Mouse (Mus musculus) urinary bladder, postnatal 36 days (tissue): ENCODE data around the gene Ksr1.

Source experiments
- DNase-seq, 2 experiments: peaks; one replicate each; pipeline ENCODE4 v3.0.0; 2022; ENCODE audit warnings: low spot score in 2 of 2, mixed read lengths in 1 of 2

The Ksr1 gene

GRCm38 (mm10) chr11:79146331-79146767 is at the start of gene Ksr1:
Gene Ksr1, minus strand, starts transcription at chr11:79146407.
- DNase-seq = peak; percentile 86 to 94

- DNase-seq = no peak
Measured at GRCm38 (mm10) chr11:79192176-79192575, 46.0 kb upstream of the Ksr1 start.

- no peak for DNase-seq
Measured at GRCm38 (mm10) chr11:79191214-79191613, 45.0 kb upstream of the Ksr1 start.

GRCm38 (mm10) chr11:79190257-79190656 is 44.0 kb upstream of the Ksr1 start:
- DNase-seq = no peak

GRCm38 (mm10) chr11:79188176-79188575 is 42.0 kb upstream of the Ksr1 start:
- peak; percentile 33 to 76 for DNase-seq

GRCm38 (mm10) chr11:79187291-79187690 is 41.1 kb upstream of the Ksr1 start:
- no peak for DNase-seq

GRCm38 (mm10) chr11:79185683-79186082 is 39.5 kb upstream of the Ksr1 start:
- no peak for DNase-seq

GRCm38 (mm10) chr11:79184126-79184888 is 38.1 kb upstream of the Ksr1 start:
- DNase-seq = no peak

GRCm38 (mm10) chr11:79183400-79183799 is 37.2 kb upstream of the Ksr1 start:
- DNase-seq = no peak

GRCm38 (mm10) chr11:79182881-79183280 is 36.7 kb upstream of the Ksr1 start:
- peak in 1 of 2 experiments; percentile 32 for DNase-seq

- DNase-seq = no peak
Measured at GRCm38 (mm10) chr11:79181914-79182313, 35.7 kb upstream of the Ksr1 start.

- no peak for DNase-seq
Measured at GRCm38 (mm10) chr11:79176687-79177086, 30.5 kb upstream of the Ksr1 start.

- no peak for DNase-seq
Measured at GRCm38 (mm10) chr11:79172054-79172453, 25.8 kb upstream of the Ksr1 start.

- no peak for DNase-seq
Measured at GRCm38 (mm10) chr11:79166582-79167300, 20.5 kb upstream of the Ksr1 start.

GRCm38 (mm10) chr11:79161077-79161758 is 15.0 kb upstream of the Ksr1 start:
- DNase-seq = no peak

- DNase-seq = no peak
Measured at GRCm38 (mm10) chr11:79160127-79160526, 13.9 kb upstream of the Ksr1 start.

GRCm38 (mm10) chr11:79157729-79158128 is 11.5 kb upstream of the Ksr1 start:
- DNase-seq = no peak

- DNase-seq = no peak
Measured at GRCm38 (mm10) chr11:79155348-79155747, 9.1 kb upstream of the Ksr1 start.

- DNase-seq = no peak
Measured at GRCm38 (mm10) chr11:79152696-79153095, 6.5 kb upstream of the Ksr1 start.

GRCm38 (mm10) chr11:79151874-79152273 is 5.7 kb upstream of the Ksr1 start:
- DNase-seq = no peak

GRCm38 (mm10) chr11:79150301-79150700 is 4.1 kb upstream of the Ksr1 start:
- DNase-seq = no peak

GRCm38 (mm10) chr11:79149295-79149694 is 3.1 kb upstream of the Ksr1 start:
- no peak for DNase-seq
